Mouse (Mus musculus) testis, adult 2 months (tissue): Measurements from ENCODE around the gene Podxl2. TPM values are rescaled to one million over a fixed set of nuclear protein-coding genes. Genes with fewer than 3 reads are reported as not detected.
A peak's percentile ranks its signal among the peaks of the same experiment; 100 is the strongest.

Source experiments
- H3K27ac ChIP-seq: fragments of 200-500 bp; 2 replicates; pipeline ENCODE4 v1.5.1; 2012; ENCODE audit warnings: low read depth, low read length; ENCODE audit not compliant: control insufficient read depth, insufficient read depth
- H3K27me3 ChIP-seq: fragments of 200-500 bp; 2 replicates; pipeline ENCODE4 v1.6.1; 2012; ENCODE audit warnings: mild to moderate bottlenecking, low read length, moderate library complexity; ENCODE audit not compliant: control insufficient read depth, insufficient read depth
- H3K36me3 ChIP-seq: fragments of 200-500 bp; 2 replicates; pipeline ENCODE4 v1.6.1; 2012; ENCODE audit warnings: mild to moderate bottlenecking, low read length; ENCODE audit not compliant: control insufficient read depth, insufficient read depth
- H3K4me1 ChIP-seq: fragments of 200-500 bp; 2 replicates; pipeline ENCODE4 v1.6.1; 2012; ENCODE audit warnings: low read length; ENCODE audit not compliant: control insufficient read depth, insufficient read depth
- H3K4me3 ChIP-seq: fragments of 200-500 bp; 2 replicates; pipeline ENCODE4 v1.5.1; 2012; ENCODE audit warnings: low read depth, mild to moderate bottlenecking, low read length, moderate library complexity, mixed read lengths; ENCODE audit not compliant: control insufficient read depth
- CTCF ChIP-seq: fragments of 200-500 bp; IDR thresholded peaks from 2 replicates; pipeline ENCODE4 v1.5.1; 2012; ENCODE audit warnings: low read depth, mild to moderate bottlenecking, inconsistent platforms, low read length, moderate library complexity; ENCODE audit not compliant: control insufficient read depth, insufficient read depth, insufficient replicate concordance
- POLR2A ChIP-seq: fragments of 200-500 bp; IDR thresholded peaks from 2 replicates; pipeline ENCODE4 v1.6.1; 2012; ENCODE audit warnings: low read depth, mild to moderate bottlenecking, inconsistent platforms, low read length, moderate library complexity; ENCODE audit not compliant: control insufficient read depth
- polyA plus RNA-seq: library from polyadenylated mRNA; depleted of rRNA; stranded (reverse); fragments of >200 nt; gene quantifications from 2 replicates; pipeline ENCODE4 v1.2.3, GENCODE M21; 2012

The Podxl2 gene
- polyA plus RNA-seq, 1 experiment, result 21.3 TPM

- Histone ChIP-seq H3K27me3 (no peaks in the 10 kb centered on the region), H3K36me3 (peaks cover 2% of the 10 kb centered on the region; the same call in 1 of the 2 replicates), H3K4me1 (peaks cover 10% of the 10 kb centered on the region), H3K27ac (no peak overlapping the region), H3K4me3 (no peak overlapping the region)
- TF ChIP-seq CTCF (no peak), POLR2A (no peak)
Observed at GRCm38 (mm10) chr6:88816913-88817312, 57.9 kb downstream of the Podxl2 start.

GRCm38 (mm10) chr6:88815489-88815888, 59.4 kb downstream of the Podxl2 start:
- H3K27ac ChIP-seq, result peak overlapping the region; percentile 75

DNA sequence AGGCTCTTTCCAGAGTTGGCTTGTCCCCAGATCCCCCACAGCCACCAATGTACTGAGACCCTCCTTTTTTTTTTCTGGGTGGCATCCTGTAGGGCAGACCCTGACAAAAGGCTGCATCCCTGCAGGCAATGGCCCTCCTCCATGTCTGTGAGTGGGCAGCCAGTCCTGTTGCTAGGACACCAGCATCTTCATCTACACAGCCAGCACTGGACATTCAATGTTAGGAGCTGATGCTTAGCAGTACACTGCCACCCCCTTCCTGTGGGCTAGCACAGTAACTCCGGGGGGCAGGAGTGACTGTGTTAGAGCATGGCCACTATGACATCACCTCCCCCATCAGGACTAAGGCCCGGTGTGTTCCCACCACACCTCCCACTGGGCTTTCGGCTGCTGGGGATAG, 59.8 kb downstream of the Podxl2 start:
- Histone ChIP-seq H3K36me3 (peaks cover 2% of the 10 kb centered on the region; the same call in 1 of the 2 replicates), H3K27me3 (no peaks in the 10 kb centered on the region), H3K4me3 (peak overlapping the region; percentile 51), H3K27ac (peak overlapping the region; percentile 75), H3K4me1 (peaks cover 10% of the 10 kb centered on the region)
- no peak; the same call in 1 of the 2 replicates for TF ChIP-seq POLR2A
- no peak for TF ChIP-seq CTCF

More at GRCm38 (mm10) chr6:88815489-88815888, 59.4 kb downstream of the Podxl2 start:
- Histone ChIP-seq H3K4me1 (peaks cover 10% of the 10 kb centered on the region), H3K27me3 (no peaks in the 10 kb centered on the region), H3K4me3 (peak overlapping the region; percentile 51), H3K36me3 (peaks cover 2% of the 10 kb centered on the region; the same call in 1 of the 2 replicates)
- TF ChIP-seq CTCF (no peak), POLR2A (no peak)

DNA sequence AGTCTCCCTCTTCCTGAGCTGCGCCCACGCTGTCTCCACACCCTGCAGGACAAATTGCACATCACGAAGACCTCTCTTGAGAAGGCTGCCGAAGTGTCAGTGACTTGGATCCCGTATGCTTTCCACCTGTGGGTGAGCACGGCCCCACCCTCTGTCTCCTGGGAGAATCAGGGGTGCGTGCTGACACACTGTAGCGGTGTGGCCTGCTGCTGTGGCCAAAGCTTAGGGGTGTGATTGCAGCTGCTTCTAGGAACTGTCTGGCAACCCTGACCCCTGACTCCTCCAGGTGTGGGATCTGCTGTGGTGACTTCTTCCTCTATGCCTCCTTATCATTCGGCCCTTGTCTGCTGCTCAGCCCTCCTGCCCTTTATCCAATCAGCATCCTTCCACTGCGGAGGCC, 61.0 kb downstream of the Podxl2 start:
- H3K27me3 ChIP-seq, result no peaks in the 10 kb centered on the region
- no peak overlapping the region for H3K27ac ChIP-seq
- peaks cover 2% of the 10 kb centered on the region; the same call in 1 of the 2 replicates for H3K36me3 ChIP-seq
- TF ChIP-seq CTCF (no peak), POLR2A (no peak)
- H3K4me1 ChIP-seq, result peaks cover 10% of the 10 kb centered on the region
- H3K4me3 ChIP-seq, result peak overlapping the region; percentile 2; the same call in 1 of the 2 replicates

GRCm38 (mm10) chr6:88812886-88813285, 62.0 kb downstream of the Podxl2 start:
- H3K27ac ChIP-seq, result peak overlapping the region; percentile 15; the same call in 1 of the 2 replicates
- no peaks in the 10 kb centered on the region for H3K27me3 ChIP-seq
- peaks cover 2% of the 10 kb centered on the region; the same call in 1 of the 2 replicates for H3K36me3 ChIP-seq
- no peak overlapping the region for H3K4me3 ChIP-seq
- TF ChIP-seq POLR2A, result no peak
- no peak for TF ChIP-seq CTCF
- peaks cover 10% of the 10 kb centered on the region for H3K4me1 ChIP-seq

DNA sequence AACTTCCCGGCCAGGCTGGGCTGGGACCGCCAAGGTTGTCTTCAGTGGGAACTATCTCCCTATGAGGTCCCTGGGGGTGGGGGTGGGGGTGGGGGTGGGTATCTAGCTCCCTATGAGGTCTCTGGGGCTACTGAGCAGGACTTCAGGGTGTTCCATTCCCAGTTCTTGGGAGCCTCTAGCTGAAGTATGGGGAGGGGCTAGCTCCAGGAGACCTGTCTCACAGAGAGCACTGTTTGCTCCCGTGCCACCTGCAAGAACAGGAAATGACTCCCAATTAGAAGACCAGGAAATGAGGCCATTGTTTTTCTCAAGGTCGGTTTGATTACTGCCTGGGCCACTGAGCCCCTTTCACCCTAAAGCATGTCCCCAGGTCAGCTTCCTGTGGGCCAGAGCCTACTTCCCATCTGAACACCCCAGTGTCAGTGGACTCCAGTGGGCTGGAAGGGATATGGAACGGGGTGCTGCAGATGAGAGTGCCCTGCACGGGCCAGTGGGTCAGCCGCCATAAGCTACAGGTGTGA, 62.9 kb downstream of the Podxl2 start:
- Histone ChIP-seq H3K36me3 (no peaks in the 10 kb centered on the region), H3K27ac (no peak overlapping the region), H3K27me3 (no peaks in the 10 kb centered on the region), H3K4me3 (no peak overlapping the region), H3K4me1 (peaks cover 10% of the 10 kb centered on the region)
- TF ChIP-seq CTCF (no peak), POLR2A (no peak)

GRCm38 (mm10) chr6:88811396-88811795, 63.4 kb downstream of the Podxl2 start:
- Histone ChIP-seq H3K27ac (no peak overlapping the region), H3K4me3 (no peak overlapping the region), H3K4me1 (peaks cover 10% of the 10 kb centered on the region), H3K27me3 (no peaks in the 10 kb centered on the region), H3K36me3 (no peaks in the 10 kb centered on the region)
- TF ChIP-seq POLR2A (no peak), CTCF (no peak)
